Mouse (Mus musculus): ENCODE measurements around the gene Ankrd27. TPM values are rescaled to one million over a fixed set of nuclear protein-coding genes. Genes with fewer than 3 reads are reported as not detected.
"Not testable (repeated sequence)": the region's sequence is repeated elsewhere in the genome, so short reads cannot be mapped to it uniquely, and the experiment has no call there.

Gene Ankrd27
- polyA plus RNA-seq, 1 experiment from 2014 or later, result 35.6 TPM

DNA sequence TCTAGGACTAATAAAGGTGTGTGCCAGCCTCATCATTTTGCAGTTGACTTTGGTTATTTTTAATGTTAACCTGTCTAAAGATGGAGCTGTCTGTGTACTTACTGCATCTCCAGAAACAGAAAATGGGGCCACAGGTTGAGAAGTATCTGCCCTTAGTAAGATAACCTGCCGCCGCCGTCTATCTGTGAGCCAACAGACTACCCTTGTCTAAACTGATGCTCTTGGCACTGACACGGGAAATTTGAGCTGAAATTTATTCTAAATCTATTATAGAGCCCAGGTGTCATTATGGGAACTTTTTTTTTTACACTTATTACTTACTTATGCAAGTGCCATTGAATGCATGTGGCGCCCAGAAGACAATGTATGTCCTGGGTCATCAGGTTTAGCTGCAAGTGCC lies 29.1 kb upstream of the Ankrd27 start:
- no peak for ATAC-seq (ENCODE audit: insufficient number of reproducible peaks, insufficient read depth, low FRiP score, low read depth)
- no peaks in the 10 kb centered on the region for H3K36me3 ChIP-seq (ENCODE audit: control insufficient read depth, insufficient read depth, low read length)
- H3K9me3 ChIP-seq (ENCODE audit: control insufficient read depth, low read depth, low read length), result no peaks in the 10 kb centered on the region
- H3K27ac ChIP-seq (ENCODE audit: low read length), result no peak overlapping the region
- WGBS, result 84% methylated on average over 5 of the region's 5 CpGs
- no peak overlapping the region for H3K9ac ChIP-seq (replicated peaks; ENCODE audit: low read depth, low read length)
- H3K4me1 ChIP-seq (ENCODE audit: control insufficient read depth, insufficient read depth, low read length), result peaks cover 3% of the 10 kb centered on the region; the same call in 1 of the 2 replicates
- H3K27me3 ChIP-seq (ENCODE audit: control insufficient read depth, insufficient read depth, low read length), result no peaks in the 10 kb centered on the region
- no peak overlapping the region for H3K4me3 ChIP-seq (ENCODE audit: low read depth, low read length)
- H3K4me2 ChIP-seq (replicated peaks; ENCODE audit: low read depth, low read length), result no peak overlapping the region

- no peak overlapping the region for H3K9ac ChIP-seq (replicated peaks; ENCODE audit: low read depth, low read length)
- H3K4me1 ChIP-seq (ENCODE audit: control insufficient read depth, insufficient read depth, low read length), result peaks cover 3% of the 10 kb centered on the region; the same call in 1 of the 2 replicates
- no peak for ATAC-seq (ENCODE audit: insufficient number of reproducible peaks, insufficient read depth, low FRiP score, low read depth)
- 71% methylated on average over 3 of the region's 3 CpGs for WGBS
- H3K4me2 ChIP-seq (replicated peaks; ENCODE audit: low read depth, low read length), result no peak overlapping the region
- H3K9me3 ChIP-seq (ENCODE audit: control insufficient read depth, low read depth, low read length), result no peaks in the 10 kb centered on the region
- H3K36me3 ChIP-seq (ENCODE audit: control insufficient read depth, insufficient read depth, low read length), result no peaks in the 10 kb centered on the region
- no peaks in the 10 kb centered on the region for H3K27me3 ChIP-seq (ENCODE audit: control insufficient read depth, insufficient read depth, low read length)
- no peak overlapping the region for H3K4me3 ChIP-seq (ENCODE audit: low read depth, low read length)
- no peak overlapping the region for H3K27ac ChIP-seq (ENCODE audit: low read length)
Observed at GRCm38 (mm10) chr7:35557577-35557976, 28.5 kb upstream of the Ankrd27 start.

GRCm38 (mm10) chr7:35558681-35559080 lies 27.4 kb upstream of the Ankrd27 start:
- Histone ChIP-seq H3K36me3 (ENCODE audit: control insufficient read depth, insufficient read depth, low read length) (no peaks in the 10 kb centered on the region), H3K27ac (ENCODE audit: low read length) (no peak overlapping the region), H3K4me1 (ENCODE audit: control insufficient read depth, insufficient read depth, low read length) (peaks cover 3% of the 10 kb centered on the region; the same call in 1 of the 2 replicates), H3K9me3 (ENCODE audit: control insufficient read depth, low read depth, low read length) (no peaks in the 10 kb centered on the region), H3K27me3 (ENCODE audit: control insufficient read depth, insufficient read depth, low read length) (no peaks in the 10 kb centered on the region), H3K9ac (replicated peaks; ENCODE audit: low read depth, low read length) (no peak overlapping the region), H3K4me3 (ENCODE audit: low read depth, low read length) (no peak overlapping the region), H3K4me2 (replicated peaks; ENCODE audit: low read depth, low read length) (no peak overlapping the region)
- 39% methylated on average over 2 of the region's 2 CpGs for WGBS
- no peak for ATAC-seq (ENCODE audit: insufficient number of reproducible peaks, insufficient read depth, low FRiP score, low read depth)

GRCm38 (mm10) chr7:35559838-35560237 lies 26.2 kb upstream of the Ankrd27 start:
- Histone ChIP-seq H3K27me3 (ENCODE audit: control insufficient read depth, insufficient read depth, low read length) (no peaks in the 10 kb centered on the region), H3K27ac (ENCODE audit: low read length) (no peak overlapping the region), H3K36me3 (ENCODE audit: control insufficient read depth, insufficient read depth, low read length) (no peaks in the 10 kb centered on the region), H3K4me3 (ENCODE audit: low read depth, low read length) (no peak overlapping the region), H3K9me3 (ENCODE audit: control insufficient read depth, low read depth, low read length) (no peaks in the 10 kb centered on the region), H3K4me1 (ENCODE audit: control insufficient read depth, insufficient read depth, low read length) (peaks cover 3% of the 10 kb centered on the region; the same call in 1 of the 2 replicates), H3K4me2 (replicated peaks; ENCODE audit: low read depth, low read length) (no peak overlapping the region), H3K9ac (replicated peaks; ENCODE audit: low read depth, low read length) (no peak overlapping the region)
- 92% methylated on average over 3 of the region's 3 CpGs for WGBS
- ATAC-seq (ENCODE audit: insufficient number of reproducible peaks, insufficient read depth, low FRiP score, low read depth), result no peak

DNA sequence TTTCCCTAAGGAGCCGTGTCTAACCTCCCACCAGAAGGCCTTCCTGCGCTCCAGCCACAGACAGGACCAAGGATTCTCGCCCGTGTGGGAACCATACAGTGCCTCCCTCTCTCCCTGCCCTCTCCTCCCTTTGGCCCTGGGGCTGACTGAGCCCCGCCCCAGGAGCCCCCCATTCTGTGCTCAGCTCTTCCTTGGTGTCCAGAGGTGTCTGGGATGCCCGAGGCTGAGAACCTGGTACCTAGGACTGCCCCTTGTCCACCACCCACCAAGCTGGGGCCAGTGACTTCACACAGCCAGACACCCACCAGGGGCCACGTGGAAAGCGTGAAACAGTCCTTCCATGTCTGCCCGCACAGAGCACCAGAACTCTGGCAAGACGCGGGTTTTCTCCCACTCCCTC lies 23.0 kb upstream of the Ankrd27 start:
- Histone ChIP-seq H3K27me3 (ENCODE audit: control insufficient read depth, insufficient read depth, low read length) (no peaks in the 10 kb centered on the region), H3K4me2 (replicated peaks; ENCODE audit: low read depth, low read length) (no peak overlapping the region), H3K4me1 (ENCODE audit: control insufficient read depth, insufficient read depth, low read length) (no peaks in the 10 kb centered on the region), H3K9me3 (ENCODE audit: control insufficient read depth, low read depth, low read length) (no peaks in the 10 kb centered on the region), H3K36me3 (ENCODE audit: control insufficient read depth, insufficient read depth, low read length) (no peaks in the 10 kb centered on the region), H3K4me3 (ENCODE audit: low read depth, low read length) (no peak overlapping the region), H3K27ac (ENCODE audit: low read length) (no peak overlapping the region), H3K9ac (replicated peaks; ENCODE audit: low read depth, low read length) (no peak overlapping the region)
- 61% methylated on average over 11 of the region's 11 CpGs for WGBS
- no peak for ATAC-seq (ENCODE audit: insufficient number of reproducible peaks, insufficient read depth, low FRiP score, low read depth)

DNA sequence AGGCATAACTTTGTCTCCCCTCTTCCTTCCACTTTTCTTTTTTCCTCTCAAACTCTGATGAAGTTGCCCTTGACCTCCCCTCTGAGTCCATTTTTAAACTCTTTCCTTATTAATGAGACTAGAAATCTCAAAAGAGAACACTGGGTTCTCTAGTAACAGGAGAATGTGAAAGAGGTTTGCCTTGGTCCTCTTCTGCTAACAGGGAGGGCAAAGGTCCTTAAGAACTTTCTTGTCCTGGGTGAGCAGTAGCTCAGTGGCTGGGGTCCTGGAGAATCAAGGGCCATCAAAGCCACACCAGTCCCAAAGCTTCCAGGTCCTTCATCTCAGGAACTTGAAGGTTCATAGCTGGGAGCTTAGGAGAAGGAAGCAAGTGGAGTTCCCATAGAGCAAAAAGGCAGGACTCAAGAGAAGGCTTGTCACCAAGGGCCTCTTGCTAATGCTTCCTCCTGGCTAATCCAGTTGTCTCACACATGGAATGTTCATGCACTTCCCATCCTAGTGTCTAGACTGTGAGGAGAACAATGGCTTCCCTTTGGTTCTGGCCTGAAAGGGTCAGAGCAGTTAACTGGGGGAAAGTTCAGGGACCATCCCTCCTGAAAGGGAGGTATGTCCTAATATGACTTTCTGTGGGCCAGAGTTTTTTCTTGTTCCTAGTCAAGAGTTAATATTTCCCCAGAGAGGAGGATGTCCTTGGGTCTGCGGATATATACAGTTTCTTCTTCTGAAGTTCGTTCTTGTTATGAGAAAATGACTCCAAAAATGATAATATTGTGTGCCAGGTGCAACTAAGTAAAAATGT lies 21.8 kb upstream of the Ankrd27 start:
- no peaks in the 10 kb centered on the region for H3K27me3 ChIP-seq (ENCODE audit: control insufficient read depth, insufficient read depth, low read length)
- no peaks in the 10 kb centered on the region for H3K9me3 ChIP-seq (ENCODE audit: control insufficient read depth, low read depth, low read length)
- H3K4me3 ChIP-seq (ENCODE audit: low read depth, low read length), result no peak overlapping the region
- H3K4me1 ChIP-seq (ENCODE audit: control insufficient read depth, insufficient read depth, low read length), result no peaks in the 10 kb centered on the region
- H3K27ac ChIP-seq (ENCODE audit: low read length), result no peak overlapping the region
- no peaks in the 10 kb centered on the region for H3K36me3 ChIP-seq (ENCODE audit: control insufficient read depth, insufficient read depth, low read length)
- ATAC-seq (ENCODE audit: insufficient number of reproducible peaks, insufficient read depth, low FRiP score, low read depth), result no peak
- WGBS, result 76% methylated on average over 2 of the region's 2 CpGs
- H3K4me2 ChIP-seq (replicated peaks; ENCODE audit: low read depth, low read length), result no peak overlapping the region
- H3K9ac ChIP-seq (replicated peaks; ENCODE audit: low read depth, low read length), result no peak overlapping the region

- 76% methylated on average over 10 of the region's 10 CpGs for WGBS
Observed at GRCm38 (mm10) chr7:35564872-35565271, 21.2 kb upstream of the Ankrd27 start.

DNA sequence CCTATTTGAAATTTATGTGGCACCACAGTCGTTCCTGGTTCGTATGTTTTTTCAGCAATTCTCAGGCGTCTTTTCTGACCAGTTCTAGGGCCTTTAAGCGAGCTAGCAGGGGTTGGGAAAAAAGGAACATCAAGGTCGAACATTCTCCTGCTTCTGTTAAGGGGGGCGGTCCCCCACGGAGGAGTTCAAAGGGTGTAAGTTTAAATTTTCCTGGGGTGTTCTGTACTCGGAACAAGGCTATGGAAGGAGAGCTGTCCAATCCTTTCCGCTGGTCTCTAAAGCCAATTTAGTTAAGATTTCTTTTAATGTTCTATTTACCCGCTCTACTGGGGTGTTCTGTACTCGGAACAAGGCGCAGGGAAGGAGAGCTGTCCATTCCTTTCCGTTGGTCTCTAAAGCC lies 20.1 kb upstream of the Ankrd27 start:
- not testable (repeated sequence) for H3K9me3 ChIP-seq (ENCODE audit: control insufficient read depth, low read depth, low read length); H3K4me2 ChIP-seq (replicated peaks; ENCODE audit: low read depth, low read length); H3K4me3 ChIP-seq (ENCODE audit: low read depth, low read length); H3K27ac ChIP-seq (ENCODE audit: low read length); H3K27me3 ChIP-seq (ENCODE audit: control insufficient read depth, insufficient read depth, low read length); H3K9ac ChIP-seq (replicated peaks; ENCODE audit: low read depth, low read length); H3K36me3 ChIP-seq (ENCODE audit: control insufficient read depth, insufficient read depth, low read length); ATAC-seq (ENCODE audit: insufficient number of reproducible peaks, insufficient read depth, low FRiP score, low read depth); H3K4me1 ChIP-seq (ENCODE audit: control insufficient read depth, insufficient read depth, low read length)
- 76% methylated on average over 13 of the region's 13 CpGs for WGBS

More at GRCm38 (mm10) chr7:35564872-35565271, 21.2 kb upstream of the Ankrd27 start:
- H3K27ac ChIP-seq (ENCODE audit: low read length); H3K27me3 ChIP-seq (ENCODE audit: control insufficient read depth, insufficient read depth, low read length); H3K9me3 ChIP-seq (ENCODE audit: control insufficient read depth, low read depth, low read length); H3K9ac ChIP-seq (replicated peaks; ENCODE audit: low read depth, low read length); H3K4me2 ChIP-seq (replicated peaks; ENCODE audit: low read depth, low read length); H3K36me3 ChIP-seq (ENCODE audit: control insufficient read depth, insufficient read depth, low read length); H3K4me1 ChIP-seq (ENCODE audit: control insufficient read depth, insufficient read depth, low read length); ATAC-seq (ENCODE audit: insufficient number of reproducible peaks, insufficient read depth, low FRiP score, low read depth); H3K4me3 ChIP-seq (ENCODE audit: low read depth, low read length): not testable (repeated sequence)

- H3K4me1 ChIP-seq (ENCODE audit: control insufficient read depth, insufficient read depth, low read length); H3K27me3 ChIP-seq (ENCODE audit: control insufficient read depth, insufficient read depth, low read length); H3K36me3 ChIP-seq (ENCODE audit: control insufficient read depth, insufficient read depth, low read length); ATAC-seq (ENCODE audit: insufficient number of reproducible peaks, insufficient read depth, low FRiP score, low read depth); H3K4me3 ChIP-seq (ENCODE audit: low read depth, low read length); H3K9me3 ChIP-seq (ENCODE audit: control insufficient read depth, low read depth, low read length); H3K4me2 ChIP-seq (replicated peaks; ENCODE audit: low read depth, low read length); H3K27ac ChIP-seq (ENCODE audit: low read length); H3K9ac ChIP-seq (replicated peaks; ENCODE audit: low read depth, low read length): not testable (repeated sequence)
- WGBS, result 82% methylated on average over 4 of the region's 4 CpGs
Observed at GRCm38 (mm10) chr7:35569724-35570123, 16.3 kb upstream of the Ankrd27 start.

Measured in stomach, embryonic 14.5 days (tissue).